ENCODE assay signal across 20 mouse cellular contexts in genomic region chr6:124304356-124304755, GRCm38 (mm10). TPM values are rescaled to one million over a fixed set of nuclear protein-coding genes. Genes with fewer than 3 reads are reported as not detected.
DNase-seq lines count a peak whose midpoint lies in the region; TF ChIP-seq lines count a peak whose summit lies in the region.
"Had no signal": no experiment of that assay in that cellular context is flagged by ENCODE, and none has a peak within 500 bp of the region (broad histone marks: within the 10 kb centered on the region; RNA-seq: fewer than 3 reads in every experiment).

Gene Cd163, plus strand, starts transcription at chr6:124304656.

- TF ChIP-seq CTCF in bone marrow, adult 2 months (IDR thresholded peaks at IDR 0.05; ENCODE audit: control insufficient read depth, insufficient read depth, low read length) = no peak

- no peak within 1 kb of the TSS for H3K4me3 ChIP-seq in bone marrow, adult 2 months (replicated peaks; ENCODE audit: control insufficient read depth, low read depth, low read length)
- no peak within 1 kb of the TSS for H3K4me3 ChIP-seq in brown adipose tissue, adult 24 weeks (ENCODE audit: insufficient read depth, low read depth, low read length)
- H3K4me3 ChIP-seq: embryonic facial prominence, embryonic 15.5 days; erythroblast, embryonic 14.5 days; forebrain, embryonic 10.5 days; hindbrain, embryonic 13.5 days had no signal

- no peak for DNase-seq in gastrocnemius, postnatal 14 days
- no peak for DNase-seq in gastrocnemius, adult 18-20 months (ENCODE audit: low spot score)
- DNase-seq in heart, adult 8-10 months (ENCODE audit: low spot score) = no peak
- no peak for DNase-seq in heart, postnatal 4 days
- DNase-seq: adrenal gland, adult 2 months; cerebellum, adult 11 months; cerebellum, adult 8-10 months; cerebellum, postnatal 14 days; embryo, embryonic 11 days; kidney, adult 11 months; kidney, adult 9 months had no signal

- H3K4me1 ChIP-seq in bone marrow, adult 2 months (ENCODE audit: control insufficient read depth, insufficient read depth, low read length) = no peaks in the 10 kb centered on the region
- H3K4me1 ChIP-seq in brown adipose tissue, adult 24 weeks (ENCODE audit: control insufficient read depth, insufficient read depth, insufficient read length, low read length) = no peaks in the 10 kb centered on the region
- H3K4me1 ChIP-seq: embryonic facial prominence, embryonic 15.5 days; forebrain, embryonic 10.5 days; hindbrain, embryonic 13.5 days had no signal

- no peak for TF ChIP-seq POLR2A in bone marrow, adult 2 months (IDR thresholded peaks at IDR 0.05; ENCODE audit: borderline replicate concordance, control insufficient read depth, low read depth, low read length)

- no peak within 1 kb of the TSS for H3K27ac ChIP-seq in bone marrow, adult 2 months (ENCODE audit: control insufficient read depth, insufficient read depth, low read depth, low read length, poor library complexity)
- no peak within 1 kb of the TSS for H3K27ac ChIP-seq in brown adipose tissue, adult 24 weeks (replicated peaks; ENCODE audit: low read depth, low read length)
- H3K27ac ChIP-seq: embryonic facial prominence, embryonic 15.5 days; forebrain, embryonic 10.5 days; hindbrain, embryonic 13.5 days; hindbrain, postnatal 0 days; kidney, postnatal 0 days had no signal

- intact Hi-C loops in gastrocnemius, postnatal 14 days (cut with DNase I; ENCODE audit: low total_unique reads) = no loop called here

- 79% methylated on average over 4 of the region's 4 CpGs for WGBS in bone marrow, adult 2 months

RNA-seq across cellular contexts. Expression of gene Cd163, which starts in this region (rescaled TPM):
- total RNA-seq in gastrocnemius, postnatal 14 days (2021) = 10 to 100 TPM; 13.6 to 19.2 TPM
- total RNA-seq in gastrocnemius, adult 18-20 months (2021) = 1 to 10 TPM; 6.6 to 6.9 TPM
- 10 to 100 TPM in 3 of 4 experiments, 1 to 10 TPM in 1; 8.5 to 14.7 (median 11.9) TPM for total RNA-seq in heart, adult 8-10 months (2022)
- 1 to 10 TPM; 1.2 to 1.7 TPM for total RNA-seq in heart, postnatal 4 days (2021)
- 8.3 and 14.5 TPM in 2 replicates for polyA plus RNA-seq in bone marrow, adult 2 months (2011; ENCODE audit: insufficient read depth, insufficient read length, low replicate concordance, missing spikeins)
- 6.8 and 12.0 TPM in 2 replicates for polyA plus RNA-seq in brown adipose tissue, adult 24 weeks (2012; ENCODE audit: insufficient read depth, insufficient read length, missing spikeins)
- polyA plus RNA-seq: embryonic facial prominence, embryonic 11.5 days; erythroblast, embryonic 14.5 days; forebrain, embryonic 10.5 days had no signal
